Mouse (Mus musculus) midbrain, embryonic 11.5 days (tissue): ENCODE data around the gene Sorcs2. TPM values are rescaled to one million over a fixed set of nuclear protein-coding genes. Genes with fewer than 3 reads are reported as not detected.

Experiments used
- ATAC-seq: fragments of 200-750 bp; cut with Nextera tagmentation; 2 replicates; pipeline ENCODE4 v1.8.0; 2017; ENCODE audit warnings: moderate TSS enrichment, moderate library complexity; ENCODE audit not compliant: low FRiP score
- DNase-seq: peaks from one replicate; pipeline ENCODE4 v3.0.0; 2015; ENCODE audit warnings: low spot score; ENCODE audit errors: missing footprints
- H3K27ac ChIP-seq: fragments of 300-500 bp; sonication (generic); 2 replicates; pipeline ENCODE4 v1.5.1; 2014; ENCODE audit warnings: low read depth, low read length
- H3K27me3 ChIP-seq: fragments of 300-500 bp; sonication (generic); 2 replicates; pipeline ENCODE4 v1.6.1; 2014; ENCODE audit warnings: mild to moderate bottlenecking, low read length, moderate library complexity, mixed read lengths; ENCODE audit not compliant: control insufficient read depth, insufficient read depth
- H3K36me3 ChIP-seq: fragments of 300-500 bp; sonication (generic); 2 replicates; pipeline ENCODE4 v1.6.1; 2014; ENCODE audit warnings: mild to moderate bottlenecking, low read length, moderate library complexity, mixed read lengths; ENCODE audit not compliant: control insufficient read depth, insufficient read depth
- H3K4me1 ChIP-seq: fragments of 300-500 bp; sonication (generic); 2 replicates; pipeline ENCODE4 v1.6.1; 2014; ENCODE audit warnings: low read length; ENCODE audit not compliant: control insufficient read depth, insufficient read depth
- H3K4me2 ChIP-seq: fragments of 300-500 bp; sonication (generic); 2 replicates; pipeline ENCODE4 v1.6.1; 2014; ENCODE audit warnings: mild to moderate bottlenecking, moderate library complexity
- H3K4me3 ChIP-seq: fragments of 300-500 bp; sonication (generic); 2 replicates; pipeline ENCODE4 v1.5.1; 2014; ENCODE audit warnings: low read depth, low read length
- H3K9ac ChIP-seq: fragments of 300-500 bp; sonication (generic); 2 replicates; pipeline ENCODE4 v1.6.1; 2014; ENCODE audit warnings: low read length
- H3K9me3 ChIP-seq: fragments of 300-500 bp; sonication (generic); 2 replicates; pipeline ENCODE4 v1.6.1; 2016; ENCODE audit warnings: low read length; ENCODE audit not compliant: control insufficient read depth
- WGBS: fragments of 180-500 bp; shearing (Covaris S2); extraction: QIAGEN DNeasy Blood & Tissue Kit; methylation state at CpG from one replicate; pipeline ENCODE4 v1.1.7; 2014; 5-methylcytosine and 5-hydroxymethylcytosine counted together
- polyA plus RNA-seq: library from polyadenylated mRNA; unstranded; fragments of >200 nt; fragmentation: Nextera tagmentation; extraction: Ambion mirVana; gene quantifications from 2 replicates; pipeline ENCODE4 v1.2.1, GENCODE M21; 2014

Gene Sorcs2
- polyA plus RNA-seq, 1 experiment from 2014 or later: 7.3 TPM

DNA sequence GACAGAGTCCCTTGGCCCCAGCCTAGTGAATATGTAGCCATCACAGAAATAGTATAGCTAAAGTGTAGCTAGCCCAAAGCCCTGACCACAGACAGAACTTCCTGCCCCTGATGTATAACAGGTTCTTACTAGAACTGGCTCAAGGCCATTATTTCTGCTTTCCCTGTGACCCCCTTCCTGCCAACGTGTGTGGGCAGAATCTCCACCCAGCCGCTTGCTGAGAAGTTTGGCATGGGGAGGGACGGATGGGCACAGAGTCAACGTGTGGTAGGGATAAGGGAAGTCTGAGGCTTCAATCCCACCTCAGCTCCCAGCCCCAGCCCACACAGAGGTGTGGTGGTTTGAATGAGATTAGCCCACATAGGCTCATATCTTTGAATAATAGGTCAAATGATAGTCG, 26.2 kb downstream of the Sorcs2 start:
- Histone ChIP-seq H3K27me3 (no peaks in the 10 kb centered on the region; the same call in 1 of the 2 replicates), H3K36me3 (no peaks in the 10 kb centered on the region), H3K4me2 (no peak overlapping the region), H3K9ac (no peak overlapping the region), H3K4me1 (peaks cover 24% of the 10 kb centered on the region), H3K27ac (no peak overlapping the region), H3K9me3 (no peaks in the 10 kb centered on the region), H3K4me3 (no peak overlapping the region)
- DNase-seq: no peak
- ATAC-seq: no peak
- WGBS: 86% methylated on average over 5 of the region's 5 CpGs

GRCm38 (mm10) chr5:36369261-36369684, 28.7 kb downstream of the Sorcs2 start:
- H3K9ac ChIP-seq: no peak overlapping the region
- no peak overlapping the region for H3K4me3 ChIP-seq
- H3K36me3 ChIP-seq: no peaks in the 10 kb centered on the region
- 47% methylated on average over 1 of the region's 1 CpGs for whole genome bisulfite sequencing
- ATAC-seq: peak; percentile 60
- H3K27ac ChIP-seq: no peak overlapping the region
- H3K27me3 ChIP-seq: no peaks in the 10 kb centered on the region; the same call in 1 of the 2 replicates
- DNase-seq: no peak
- no peaks in the 10 kb centered on the region for H3K9me3 ChIP-seq
- H3K4me2 ChIP-seq: no peak overlapping the region
- peaks cover 24% of the 10 kb centered on the region for H3K4me1 ChIP-seq

- Histone ChIP-seq H3K9ac (no peak overlapping the region), H3K4me1 (peaks cover 17% of the 10 kb centered on the region), H3K36me3 (no peaks in the 10 kb centered on the region), H3K27me3 (no peaks in the 10 kb centered on the region; the same call in 1 of the 2 replicates), H3K4me2 (no peak overlapping the region), H3K4me3 (no peak overlapping the region), H3K27ac (no peak overlapping the region), H3K9me3 (no peaks in the 10 kb centered on the region)
- DNase-seq: no peak
- WGBS: 79% methylated on average over 7 of the region's 7 CpGs
- ATAC-seq: no peak
These were observed 29.3 kb downstream of the Sorcs2 start for GRCm38 (mm10) chr5:36368511-36369135.

DNA sequence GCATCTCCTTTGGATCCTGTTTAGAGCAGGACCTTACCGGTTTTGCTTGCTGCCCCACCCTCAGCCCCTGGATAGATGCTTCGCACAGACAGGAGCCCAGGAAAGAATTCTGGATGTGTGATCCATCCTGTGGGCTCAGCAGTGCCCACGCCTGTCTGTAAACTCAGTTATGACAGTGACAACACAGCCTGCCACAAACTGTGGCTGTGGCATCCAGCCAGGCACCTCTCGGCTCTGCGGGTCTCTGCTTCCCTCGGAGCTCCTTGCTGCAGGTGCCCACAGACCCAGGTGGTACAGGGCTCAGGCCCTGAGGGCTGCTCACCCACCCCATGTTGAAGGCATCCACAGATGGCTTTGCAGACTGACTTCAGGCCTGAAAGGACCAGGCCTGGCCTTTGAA, 30.0 kb downstream of the Sorcs2 start:
- H3K4me1 ChIP-seq: peaks cover 11% of the 10 kb centered on the region

GRCm38 (mm10) chr5:36367181-36367610, 30.7 kb downstream of the Sorcs2 start:
- H3K4me1 ChIP-seq: peaks cover 11% of the 10 kb centered on the region

More for the DNA sequence above, 30.0 kb downstream of the Sorcs2 start:
- ATAC-seq (no peak), DNase-seq (no peak)
- H3K4me2 ChIP-seq: no peak overlapping the region
- no peaks in the 10 kb centered on the region for H3K36me3 ChIP-seq
- H3K4me3 ChIP-seq: no peak overlapping the region
- H3K9me3 ChIP-seq: no peaks in the 10 kb centered on the region
- H3K9ac ChIP-seq: 0 out of 2 replicates have a peak overlapping the region, but pooled peaks have one; percentile 0
- H3K27ac ChIP-seq: no peak overlapping the region
- no peaks in the 10 kb centered on the region; the same call in 1 of the 2 replicates for H3K27me3 ChIP-seq
- 94% methylated on average over 6 of the region's 6 CpGs for WGBS

DNA sequence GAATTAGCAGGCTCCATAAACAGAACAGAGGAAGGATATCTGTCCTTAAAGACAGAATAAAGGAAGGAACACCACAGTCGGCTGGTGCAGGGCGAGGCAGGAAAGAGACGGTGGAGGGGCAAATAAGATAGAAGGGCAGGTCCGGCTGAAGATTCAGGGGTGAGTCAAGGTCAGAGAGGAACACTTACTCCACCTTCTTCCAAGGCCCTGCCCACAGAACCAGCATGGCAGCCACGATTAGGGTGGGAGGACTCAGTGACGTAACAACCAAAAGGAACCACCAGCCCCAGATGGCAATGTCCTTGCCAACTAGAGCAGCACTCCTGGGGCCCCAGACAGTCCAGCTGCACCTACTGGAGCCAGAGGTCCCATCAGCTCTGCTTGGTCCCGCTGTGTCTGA, 36.2 kb downstream of the Sorcs2 start:
- Histone ChIP-seq H3K9me3 (no peaks in the 10 kb centered on the region), H3K27me3 (no peaks in the 10 kb centered on the region), H3K4me1 (peaks cover 3% of the 10 kb centered on the region), H3K36me3 (no peaks in the 10 kb centered on the region), H3K4me3 (no peak overlapping the region), H3K4me2 (no peak overlapping the region), H3K27ac (no peak overlapping the region), H3K9ac (no peak overlapping the region)
- ATAC-seq: no peak
- DNase-seq: no peak
- WGBS: 86% methylated on average over 7 of the region's 7 CpGs

More at GRCm38 (mm10) chr5:36367181-36367610, 30.7 kb downstream of the Sorcs2 start:
- no peak overlapping the region for H3K27ac ChIP-seq
- no peaks in the 10 kb centered on the region for H3K27me3 ChIP-seq
- H3K36me3 ChIP-seq: no peaks in the 10 kb centered on the region
- H3K9ac ChIP-seq: no peak overlapping the region
- DNase-seq (no peak), ATAC-seq (no peak)
- H3K9me3 ChIP-seq: no peaks in the 10 kb centered on the region
- no peak overlapping the region for H3K4me3 ChIP-seq
- no peak overlapping the region for H3K4me2 ChIP-seq
- 77% methylated on average over 3 of the region's 3 CpGs for WGBS

- H3K36me3 ChIP-seq: no peaks in the 10 kb centered on the region
- peaks cover 3% of the 10 kb centered on the region for H3K4me1 ChIP-seq
- 70% methylated on average over 7 of the region's 7 CpGs for WGBS
- no peak overlapping the region for H3K4me3 ChIP-seq
- no peaks in the 10 kb centered on the region for H3K27me3 ChIP-seq
- H3K9me3 ChIP-seq: no peaks in the 10 kb centered on the region
- H3K27ac ChIP-seq: no peak overlapping the region
- no peak overlapping the region for H3K4me2 ChIP-seq
- H3K9ac ChIP-seq: no peak overlapping the region
- no peak for DNase-seq
- no peak for ATAC-seq
These were observed 37.6 kb downstream of the Sorcs2 start for GRCm38 (mm10) chr5:36360343-36360742.

- Histone ChIP-seq H3K36me3 (no peaks in the 10 kb centered on the region), H3K9me3 (no peaks in the 10 kb centered on the region), H3K4me1 (peaks cover 3% of the 10 kb centered on the region), H3K9ac (no peak overlapping the region), H3K27ac (no peak overlapping the region), H3K27me3 (no peaks in the 10 kb centered on the region), H3K4me3 (no peak overlapping the region), H3K4me2 (no peak overlapping the region)
- 64% methylated on average over 5 of the region's 5 CpGs for WGBS
- no peak for DNase-seq
- ATAC-seq: no peak; the same call in 1 of the 2 replicates
These were observed 38.2 kb downstream of the Sorcs2 start for GRCm38 (mm10) chr5:36359535-36360243.

DNA sequence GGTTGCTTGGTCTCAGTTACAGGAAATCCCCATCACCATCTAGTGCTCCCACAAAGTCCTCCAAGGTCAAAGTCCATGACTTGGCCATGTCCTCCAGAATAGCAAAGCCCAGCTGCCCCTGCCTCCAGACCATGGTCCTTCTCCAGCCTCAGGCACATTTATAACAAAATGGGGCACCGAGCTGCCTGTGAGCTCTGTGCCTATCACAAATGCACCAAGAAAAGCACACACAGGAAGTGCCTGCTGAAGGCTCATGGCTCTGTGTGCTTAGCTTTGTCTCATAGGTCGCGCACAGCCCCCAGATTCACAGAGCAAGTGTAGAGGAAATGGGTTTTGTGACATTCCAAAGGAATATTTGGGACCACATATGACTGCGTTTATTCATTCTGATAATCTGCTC, 39.8 kb downstream of the Sorcs2 start:
- DNase-seq (no peak), ATAC-seq (no peak)
- no peak overlapping the region for H3K27ac ChIP-seq
- H3K9me3 ChIP-seq: no peaks in the 10 kb centered on the region
- no peak overlapping the region for H3K4me3 ChIP-seq
- no peak overlapping the region for H3K9ac ChIP-seq
- 92% methylated on average over 4 of the region's 4 CpGs for WGBS
- H3K4me1 ChIP-seq: peaks cover 3% of the 10 kb centered on the region
- H3K27me3 ChIP-seq: no peaks in the 10 kb centered on the region
- H3K36me3 ChIP-seq: no peaks in the 10 kb centered on the region
- H3K4me2 ChIP-seq: no peak overlapping the region
